Mouse (Mus musculus): ENCODE measurements around the gene Pnkp. TPM values are rescaled to one million over a fixed set of nuclear protein-coding genes. Genes with fewer than 3 reads are reported as not detected.

Pnkp gene
- total and polyA plus RNA-seq, 3 experiments: 14.8 to 41.6 (median 22.2) TPM

DNA sequence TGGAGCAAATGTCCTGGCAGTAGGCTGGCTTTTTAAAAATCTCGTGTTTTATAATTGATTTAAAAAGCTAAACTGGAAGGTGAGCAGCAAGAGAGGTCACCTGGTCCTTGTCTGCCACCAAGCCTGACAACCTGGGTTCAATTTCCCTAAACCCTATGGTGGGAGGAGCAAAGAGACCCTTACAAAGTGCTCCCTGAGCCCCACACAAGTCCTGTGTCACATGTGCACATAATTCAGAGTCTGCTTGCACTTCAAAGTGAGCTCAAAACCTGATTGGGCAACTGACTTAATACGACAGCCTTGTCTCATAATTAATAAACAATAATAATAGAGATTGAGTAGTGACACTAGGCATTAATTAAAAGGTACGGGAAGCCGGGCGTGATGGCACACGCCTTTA lies 13.7 kb downstream of the Pnkp start:
- Histone ChIP-seq H3K4me1 (ENCODE audit: control insufficient read depth in 1 of 2, insufficient read depth in 2 of 2) (peaks cover 16 to 29% of the 10 kb centered on the region in 2 experiments), H3K9me3 (replicated peaks; ENCODE audit: low read length) (no peaks in the 10 kb centered on the region), H3K27ac (ENCODE audit: insufficient read depth, low read depth) (no peak overlapping the region), H3K9ac (ENCODE audit: insufficient read depth, low read depth) (no peak overlapping the region), H3K4me2 (ENCODE audit: insufficient read depth, low read depth, poor library complexity, severe bottlenecking) (peak overlapping the region; percentile 98; the same call in 1 of the 2 replicates), H3K4me3 (replicated peaks in 1 of 3; ENCODE audit: low read depth in 2 of 3, low read length in 2 of 3, poor library complexity in 1 of 3) (no peak overlapping the region), H3K79me2 (replicated peaks; ENCODE audit: control insufficient read depth, extremely low read depth, insufficient read depth, poor library complexity, severe bottlenecking) (no peaks in the 10 kb centered on the region), H3K27me3 (replicated peaks) (peaks cover 28% of the 10 kb centered on the region), H3K36me3 (replicated peaks in 1 of 2; ENCODE audit: control insufficient read depth in 1 of 2, insufficient read depth in 1 of 2, low read length in 1 of 2) (peaks cover 0 to 11% of the 10 kb centered on the region in 2 experiments)
- dilution Hi-C loops (cut with MboI; ENCODE audit: extremely low pct_ligation_motif_present, extremely low pct_unique_long_range_greater_than_20kb, low sequenced_read_pairs): no loop called here
- TF ChIP-seq MXI1 (IDR thresholded peaks at IDR 0.05; ENCODE audit: low read depth, low read length): no peak
- no peak for TF ChIP-seq JUN (IDR thresholded peaks at IDR 0.05; ENCODE audit: insufficient read depth, low read depth, low read length)
- no peak for TF ChIP-seq NRF1 (IDR thresholded peaks at IDR 0.05; ENCODE audit: low read depth, low read length)
- TF ChIP-seq MYC (IDR thresholded peaks at IDR 0.05; ENCODE audit: low read depth, low read length): no peak
- TF ChIP-seq GABPA (IDR thresholded peaks at IDR 0.05; ENCODE audit: insufficient replicate concordance, low read depth, low read length): no peak
- TF ChIP-seq USF2 (conservative IDR thresholded peaks at IDR 0.05; ENCODE audit: low read depth, low read length): no peak
- no peak for TF ChIP-seq ZC3H11A (IDR thresholded peaks at IDR 0.05; ENCODE audit: low read depth, low read length)
- in situ Hi-C loops (cut with MboI; ENCODE audit: low pct_ligation_motif_present, low pct_unique_long_range_greater_than_20kb, low sequenced_read_pairs): no loop called here
- DNase-seq (ENCODE audit: extremely low read depth): no peak

DNA sequence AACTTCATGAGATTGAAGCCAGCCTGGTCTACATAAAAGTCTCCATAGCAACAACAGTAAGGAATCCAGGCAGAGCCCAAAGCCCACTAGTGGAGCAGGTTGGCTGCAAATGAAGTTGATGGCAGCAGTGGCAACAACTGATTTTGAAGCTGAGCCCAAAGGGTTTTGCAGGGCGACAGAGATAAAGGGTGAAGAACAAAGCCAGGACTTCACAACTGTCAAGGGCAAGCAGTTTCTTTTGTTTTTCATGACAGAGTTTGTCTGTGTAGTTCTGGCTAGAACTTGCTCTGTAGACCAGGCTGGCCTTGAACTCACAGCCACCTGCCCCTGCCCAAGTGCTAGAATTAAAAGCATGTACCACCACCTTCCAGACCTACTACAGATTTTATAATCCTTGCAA lies 14.2 kb downstream of the Pnkp start:
- no peak for DNase-seq (ENCODE audit: extremely low read depth)
- Histone ChIP-seq H3K27ac (ENCODE audit: insufficient read depth, low read depth) (no peak overlapping the region), H3K4me3 (replicated peaks in 1 of 3; ENCODE audit: low read depth in 2 of 3, low read length in 2 of 3, poor library complexity in 1 of 3) (no peak overlapping the region), H3K79me2 (replicated peaks; ENCODE audit: control insufficient read depth, extremely low read depth, insufficient read depth, poor library complexity, severe bottlenecking) (no peaks in the 10 kb centered on the region), H3K9me3 (replicated peaks; ENCODE audit: low read length) (no peaks in the 10 kb centered on the region), H3K9ac (ENCODE audit: insufficient read depth, low read depth) (no peak overlapping the region), H3K27me3 (replicated peaks) (peaks cover 28% of the 10 kb centered on the region), H3K4me2 (ENCODE audit: insufficient read depth, low read depth, poor library complexity, severe bottlenecking) (no peak overlapping the region), H3K36me3 (replicated peaks in 1 of 2; ENCODE audit: control insufficient read depth in 1 of 2, insufficient read depth in 1 of 2, low read length in 1 of 2) (peaks cover 0 to 12% of the 10 kb centered on the region in 2 experiments), H3K4me1 (ENCODE audit: control insufficient read depth in 1 of 2, insufficient read depth in 2 of 2) (peaks cover 13 to 23% of the 10 kb centered on the region in 2 experiments)
- in situ Hi-C loops (cut with MboI; ENCODE audit: low pct_ligation_motif_present, low pct_unique_long_range_greater_than_20kb, low sequenced_read_pairs): no loop called here
- dilution Hi-C loops (cut with MboI; ENCODE audit: extremely low pct_ligation_motif_present, extremely low pct_unique_long_range_greater_than_20kb, low sequenced_read_pairs): no loop called here
- TF ChIP-seq MAZ (IDR thresholded peaks at IDR 0.05; ENCODE audit: low read depth, low read length) (no peak), ZMIZ1 (IDR thresholded peaks at IDR 0.05; ENCODE audit: low read depth, low read length) (no peak), BHLHE40 (IDR thresholded peaks at IDR 0.05; ENCODE audit: low read depth, low read length) (no peak), E2F4 (IDR thresholded peaks at IDR 0.05; ENCODE audit: insufficient replicate concordance, low read depth, low read length) (no peak), CHD1 (IDR thresholded peaks at IDR 0.05; ENCODE audit: low read depth, low read length) (no peak), JUND (conservative IDR thresholded peaks at IDR 0.05; ENCODE audit: low read depth, low read length) (no peak), IRF4 (IDR thresholded peaks at IDR 0.05; ENCODE audit: low read depth, low read length) (no peak), POLR2A (IDR thresholded peaks at IDR 0.05; ENCODE audit: low read depth, low read length) (no peak), ZNF384 (IDR thresholded peaks at IDR 0.05; ENCODE audit: low read depth, low read length) (no peak), RCOR1 (conservative IDR thresholded peaks at IDR 0.05; ENCODE audit: low read depth, low read length) (no peak), RAD21 (IDR thresholded peaks at IDR 0.05; ENCODE audit: low read depth, low read length) (no peak), MYC (IDR thresholded peaks at IDR 0.05; ENCODE audit: low read depth, low read length) (no peak), ZKSCAN1 (IDR thresholded peaks at IDR 0.05; ENCODE audit: borderline replicate concordance, low read depth, low read length) (no peak), POLR2AphosphoS2 (IDR thresholded peaks at IDR 0.05; ENCODE audit: low read depth, low read length) (no peak)
